Mouse (Mus musculus) megakaryocyte, embryonic 14.5 days (primary cell): ENCODE measurements around the gene Gnao1.

Experiments
- FLI1 ChIP-seq: IDR thresholded peaks from 2 replicates; pipeline ENCODE4 v1.6.1; 2012; ENCODE audit warnings: low read length, inconsistent platforms, mixed read lengths
- GATA1 ChIP-seq: IDR thresholded peaks from 3 replicates; pipeline ENCODE4 v1.6.1; 2012; ENCODE audit warnings: mixed read lengths, low read length, inconsistent platforms, borderline replicate concordance

DNA sequence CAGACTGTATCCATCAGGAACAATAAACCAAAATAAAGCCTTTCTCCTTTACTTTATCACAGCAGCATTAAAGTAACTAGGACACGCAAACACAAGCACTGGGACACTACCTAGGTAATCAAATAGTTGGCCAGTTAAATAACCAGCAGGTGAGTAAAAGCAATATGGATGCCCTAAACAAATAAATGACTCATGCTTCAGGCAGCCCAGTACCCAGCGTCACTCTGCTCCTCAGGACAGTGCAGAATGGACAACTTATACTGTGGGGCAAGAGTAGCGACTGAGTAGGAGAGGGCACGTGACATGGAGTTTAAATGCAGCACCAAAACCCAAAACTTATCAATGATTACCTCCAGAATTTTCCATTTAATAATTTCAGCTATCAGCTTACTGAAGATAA is 180.0 kb downstream of the Gnao1 start:
- TF ChIP-seq GATA1 (no peak), FLI1 (no peak)
